Mouse (Mus musculus) thymus, postnatal 25 days (tissue): Measurements from ENCODE around the gene Tmem130.
"Not testable (repeated sequence)": the region's sequence is repeated elsewhere in the genome, so short reads cannot be mapped to it uniquely, and the experiment has no call there.

ENCODE experiments used
- DNase-seq: peaks from one replicate; pipeline ENCODE4 v3.0.0; 2022

The Tmem130 gene

DNA sequence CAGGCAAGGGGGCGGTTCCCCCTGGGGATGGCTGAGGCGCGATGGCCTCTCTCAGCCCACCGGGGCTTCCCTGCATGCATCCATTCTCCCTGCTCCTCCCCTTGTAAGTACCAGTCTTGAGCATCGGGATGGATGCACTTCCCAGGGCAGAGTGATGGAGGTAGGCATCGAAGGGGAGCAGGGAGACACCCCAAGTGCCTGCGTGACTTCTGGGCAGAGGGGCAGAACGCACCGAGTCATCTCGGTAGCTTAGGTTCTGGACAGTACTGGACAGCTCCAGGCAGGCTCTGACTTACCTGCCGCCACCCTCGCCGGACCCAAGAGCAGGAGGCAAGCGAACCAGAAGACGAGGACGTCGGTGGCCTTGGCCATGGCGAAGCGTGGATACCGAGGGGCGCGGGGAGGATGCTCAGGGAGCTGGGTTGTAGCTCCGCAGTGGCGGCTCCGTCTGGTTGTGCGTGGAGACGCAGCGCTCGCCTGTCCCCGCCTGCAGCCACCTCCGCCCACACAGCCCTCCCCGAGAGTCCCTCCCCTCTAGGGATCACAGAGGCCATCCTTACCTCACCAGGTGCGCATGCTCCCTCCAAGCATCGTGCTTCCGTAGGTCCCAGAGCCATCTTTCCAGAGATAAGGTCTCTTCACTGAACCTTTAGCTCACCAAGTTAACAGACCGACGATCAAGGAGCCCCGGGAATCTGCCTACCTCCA is at the start of gene Tmem130:
Gene Tmem130 (minus strand): TSS at position 658 of the 708 bp plus-strand sequence.
- DNase-seq: no peak

DNA sequence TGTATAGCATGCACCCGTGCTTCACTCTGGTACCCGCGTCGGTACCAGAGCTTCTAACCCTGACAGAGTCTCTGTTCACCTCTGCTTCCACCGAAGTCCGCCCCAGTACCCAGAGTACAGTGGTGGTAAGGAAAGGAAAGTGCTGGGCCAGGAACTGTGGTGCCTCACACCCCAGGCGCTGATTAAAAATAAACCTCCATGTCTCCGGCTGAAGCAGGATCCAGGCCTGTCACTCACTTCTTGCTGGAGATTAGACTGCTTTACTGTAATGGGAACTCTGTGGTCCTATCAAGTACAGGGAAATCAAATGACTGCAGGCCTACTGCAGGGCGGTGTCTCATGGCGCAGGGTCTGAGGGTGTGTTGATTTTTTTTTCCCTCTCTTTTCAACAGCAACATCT is 45.3 kb upstream of the Tmem130 start:
- no peak for DNase-seq

DNA sequence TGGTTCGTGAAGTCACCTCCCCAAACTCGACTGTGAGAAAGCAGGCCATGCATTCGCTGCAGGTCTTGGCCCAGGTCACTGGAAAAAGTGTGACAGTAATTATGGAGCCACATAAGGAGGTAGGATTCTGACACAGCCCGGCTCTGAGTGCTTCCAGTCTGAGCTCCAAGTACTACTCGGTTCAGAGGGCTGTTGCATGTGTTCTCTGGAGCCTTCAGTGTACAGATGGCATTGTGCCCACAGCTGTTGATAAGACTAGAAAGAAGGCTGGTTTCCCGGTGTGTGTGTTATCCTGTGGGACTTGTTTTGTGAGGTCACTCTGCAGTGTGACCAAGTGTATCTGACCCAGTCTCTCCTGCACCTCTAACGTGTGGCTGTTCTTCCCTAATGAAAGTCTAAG is 42.6 kb upstream of the Tmem130 start:
- DNase-seq: no peak

DNA sequence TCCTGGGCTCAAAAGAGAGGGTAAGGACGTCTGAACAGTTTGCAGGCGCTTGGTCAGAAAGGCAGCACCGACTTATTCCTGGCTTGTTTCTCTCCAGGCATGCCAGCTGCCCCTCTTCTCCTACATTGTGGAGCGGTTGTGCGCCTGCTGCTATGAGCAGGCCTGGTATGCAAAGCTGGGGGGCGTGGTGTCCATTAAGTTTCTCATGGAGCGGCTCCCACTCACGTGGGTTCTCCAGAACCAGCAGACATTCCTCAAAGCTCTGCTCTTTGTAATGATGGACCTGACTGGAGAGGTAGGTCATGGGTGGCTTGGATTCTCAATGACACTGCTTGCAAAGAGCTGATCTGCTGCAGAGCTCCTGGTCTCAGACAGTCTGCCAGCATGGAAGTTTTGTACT is 41.4 kb upstream of the Tmem130 start:
- no peak for DNase-seq

DNA sequence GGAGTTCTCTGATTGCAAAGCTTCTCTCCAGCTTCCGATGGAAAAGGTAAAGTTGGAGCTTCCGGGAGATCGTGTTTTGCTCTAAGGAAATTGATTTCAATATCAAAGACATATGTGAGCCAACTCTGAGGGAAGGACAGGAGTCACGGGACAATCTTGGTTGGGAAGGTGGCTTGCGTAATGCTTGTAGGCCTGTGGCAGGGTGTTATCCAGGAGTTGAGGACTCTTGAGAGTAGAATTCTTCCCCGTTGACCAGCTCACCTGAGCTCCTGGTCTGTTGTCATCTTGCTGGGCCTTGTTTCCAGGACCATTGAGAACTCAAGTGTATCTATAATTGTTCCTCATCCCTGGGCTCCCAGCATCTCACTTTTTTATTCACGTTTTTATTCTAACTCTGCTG is 35.5 kb upstream of the Tmem130 start:
- DNase-seq: no peak

DNA sequence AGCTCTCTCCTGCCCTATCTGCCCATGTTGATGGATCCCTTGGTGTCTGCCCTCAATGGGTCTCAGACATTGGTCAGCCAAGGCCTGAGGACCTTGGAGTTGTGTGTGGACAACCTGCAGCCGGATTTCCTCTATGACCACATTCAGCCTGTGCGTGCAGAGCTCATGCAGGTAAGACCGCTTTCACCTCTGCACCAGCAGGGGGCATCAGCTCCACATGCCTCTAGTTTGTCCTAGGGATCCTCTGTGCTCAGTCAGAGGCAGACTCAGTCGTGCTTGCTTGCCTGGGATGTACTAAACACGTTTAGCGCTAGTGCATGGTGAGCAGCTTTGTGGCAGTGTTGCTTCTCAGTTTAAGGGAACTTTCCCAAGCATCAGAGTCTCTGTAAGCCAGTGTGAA is 33.1 kb upstream of the Tmem130 start:
- DNase-seq: peak; percentile 18

DNA sequence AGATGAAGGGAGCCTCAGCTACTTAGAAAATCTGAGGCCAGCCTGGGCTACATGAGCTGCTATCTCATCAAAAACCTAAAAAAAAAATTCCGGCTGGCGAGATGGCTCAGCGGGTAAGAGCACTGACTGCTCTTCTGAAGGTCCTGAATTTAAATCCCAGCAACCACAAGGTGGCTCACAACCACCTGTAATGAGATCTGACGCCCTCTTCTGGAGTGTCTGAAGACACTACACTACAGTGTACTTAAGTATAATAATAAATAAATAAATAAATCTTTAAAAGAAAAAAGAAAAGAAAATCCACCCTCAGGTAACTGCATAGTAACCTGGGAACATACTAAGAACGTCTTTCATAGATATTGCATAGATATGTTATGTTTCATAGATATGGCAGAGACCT is 31.8 kb upstream of the Tmem130 start:
- no peak for DNase-seq

DNA sequence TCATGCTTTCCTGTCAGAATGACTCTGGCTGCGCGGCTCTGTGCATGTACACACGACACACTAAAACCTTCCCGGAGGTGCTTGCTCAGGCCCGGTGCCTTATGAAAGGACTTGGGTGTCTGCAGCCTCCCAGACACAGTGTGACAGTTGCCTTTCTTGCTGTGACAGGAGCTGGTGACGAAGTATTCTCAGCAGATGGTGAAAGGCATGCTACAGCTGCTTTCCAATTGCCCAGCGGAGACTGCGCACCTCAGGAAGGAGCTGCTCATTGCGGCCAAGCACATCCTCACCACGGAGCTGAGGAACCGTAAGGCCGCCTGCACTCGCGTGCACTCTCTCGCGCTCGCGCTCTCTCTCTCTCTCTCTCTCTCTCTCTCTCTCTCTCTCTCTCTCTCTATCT is 24.8 kb upstream of the Tmem130 start:
- DNase-seq: no peak

DNA sequence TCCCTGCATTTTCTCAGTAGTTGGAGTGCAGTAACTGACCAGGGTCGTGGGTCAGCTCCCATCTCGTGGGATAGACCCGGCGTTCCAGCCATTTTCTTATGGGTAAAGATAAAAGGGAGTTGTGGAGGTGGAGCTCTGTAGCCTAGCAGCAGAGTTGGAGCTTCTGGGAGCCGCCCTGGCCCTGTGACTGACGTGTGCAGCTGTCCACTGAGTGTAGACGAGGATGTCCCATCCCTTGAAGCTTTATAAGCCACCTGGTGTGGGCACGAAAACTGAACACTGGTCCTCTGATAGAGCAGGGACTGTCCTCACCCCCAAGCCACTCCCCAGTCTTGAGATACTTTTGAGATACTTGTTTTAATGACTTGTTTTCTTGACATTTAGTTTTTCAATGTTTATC is 19.0 kb upstream of the Tmem130 start:
- no peak for DNase-seq

DNA sequence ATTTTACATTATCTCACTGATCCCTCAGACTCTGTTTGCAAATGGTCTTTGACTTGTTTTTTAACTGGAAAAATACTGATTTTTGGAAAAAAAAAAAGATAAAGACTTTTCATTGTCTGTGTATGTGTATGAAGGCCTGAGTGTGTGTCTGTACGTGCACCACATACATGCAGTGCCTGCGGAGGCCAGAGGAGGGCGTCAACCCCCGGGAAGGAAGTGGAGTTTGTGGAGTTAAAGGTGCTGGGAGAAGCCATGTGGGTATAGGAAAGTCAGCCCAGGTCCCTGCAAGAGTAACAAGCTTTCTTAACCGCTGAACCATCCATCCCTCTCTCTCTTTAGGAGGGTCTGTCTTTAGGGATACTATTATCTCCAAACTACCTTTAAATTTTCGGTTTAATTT is 11.6 kb upstream of the Tmem130 start:
- no peak for DNase-seq

DNA sequence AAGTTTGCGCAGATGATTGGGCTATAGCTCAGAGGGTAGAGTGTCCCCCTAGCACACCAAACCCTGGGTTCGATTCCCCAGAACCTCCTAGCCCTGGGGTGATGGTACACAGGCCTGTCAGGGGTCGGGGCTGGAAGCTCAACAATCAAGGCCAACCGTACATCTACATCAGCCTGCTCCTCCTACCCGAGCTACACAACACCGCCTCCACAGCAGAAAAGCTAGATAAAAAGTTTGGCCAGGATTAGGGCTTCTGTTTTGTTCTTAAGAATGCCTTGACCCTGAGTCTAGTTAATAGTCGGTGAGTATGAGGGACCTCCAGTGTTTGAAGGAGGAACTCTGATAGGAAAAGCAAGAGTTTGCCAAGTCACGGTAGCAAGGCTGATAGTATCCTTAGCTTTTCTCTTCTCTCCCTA is 7.5 kb upstream of the Tmem130 start:
- no peak for DNase-seq

DNA sequence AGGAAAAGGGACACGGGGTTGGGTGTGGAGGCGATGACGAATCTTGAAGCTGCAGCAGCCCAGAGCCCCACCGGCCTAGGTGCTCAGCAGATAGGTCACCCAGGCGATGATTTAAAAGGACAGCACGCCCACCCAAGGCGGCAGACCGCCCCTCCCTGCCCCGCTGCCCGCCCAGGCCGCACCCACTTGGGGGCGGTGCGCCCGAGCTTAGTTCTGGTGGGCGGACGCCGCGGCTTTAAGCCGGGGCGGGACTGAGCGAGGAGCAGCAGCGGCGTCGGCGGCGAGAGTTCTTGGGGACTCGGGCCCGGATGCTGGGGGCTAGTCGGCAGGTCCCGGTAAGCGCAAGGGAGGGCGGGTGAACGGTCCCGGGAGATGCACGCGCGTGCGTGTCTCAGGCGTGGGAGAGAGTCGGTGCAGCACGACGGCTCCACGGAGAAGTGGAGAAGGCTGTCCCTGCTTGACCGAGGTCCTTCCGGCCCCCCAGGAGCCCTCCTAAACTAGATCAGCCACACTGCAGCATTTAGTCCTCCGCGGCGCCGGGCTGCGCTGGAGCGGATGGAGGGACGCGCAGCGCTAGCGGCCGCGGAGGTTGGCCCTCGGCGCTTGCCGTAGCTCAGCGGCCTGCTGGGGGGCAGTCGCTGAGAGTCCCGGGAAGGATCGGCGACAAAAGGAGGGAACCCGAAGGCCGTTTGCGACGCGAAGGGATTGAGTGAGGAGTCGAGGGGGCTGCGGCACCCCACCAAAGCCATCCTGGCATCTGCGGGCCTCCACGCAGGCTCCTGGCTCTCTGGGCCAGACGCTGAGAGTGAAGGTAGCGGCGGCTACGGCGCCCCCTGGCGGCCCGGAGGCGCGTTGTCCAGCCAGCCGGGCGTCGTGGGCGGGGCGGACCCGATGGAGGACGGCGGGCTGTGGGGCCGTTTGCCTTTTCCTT is 6.6 kb upstream of the Tmem130 start:
- DNase-seq: peak; percentile 93

DNA sequence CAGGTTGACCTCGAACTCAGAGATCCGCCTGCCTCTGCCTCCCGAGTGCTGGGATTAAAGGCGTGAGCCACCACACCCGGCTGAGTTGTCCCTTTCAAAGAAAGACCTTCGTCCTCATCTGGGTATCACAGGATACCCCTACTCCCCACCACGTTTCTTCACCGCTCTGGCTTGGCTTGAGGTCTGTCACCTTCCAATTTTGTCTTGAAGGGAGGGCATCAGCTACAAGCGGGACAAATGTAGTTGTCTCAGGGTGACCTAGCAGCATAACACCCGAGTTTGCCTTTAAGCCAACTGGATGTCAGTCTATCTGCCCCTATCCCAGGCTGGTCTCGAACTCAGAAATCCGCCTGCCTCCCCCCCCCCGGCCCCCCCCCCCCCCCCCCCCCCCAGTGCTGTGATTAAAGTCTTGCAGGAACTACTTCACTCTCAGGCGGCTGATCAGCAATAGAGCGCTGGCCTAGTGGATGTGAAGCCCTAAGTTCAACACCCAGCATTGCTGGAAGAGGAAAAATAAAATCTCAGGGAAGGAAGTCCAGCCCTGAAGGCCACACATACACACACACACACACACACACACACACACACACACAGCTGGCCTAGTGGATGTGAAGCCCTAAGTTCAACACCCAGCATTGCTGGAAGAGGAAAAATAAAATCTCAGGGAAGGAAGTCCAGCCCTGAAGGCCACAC is 5.6 kb upstream of the Tmem130 start, which contains the start of gene Trrap:
Gene Trrap (plus strand): TSS at position 627 of the 693 bp plus-strand sequence.
- not testable (repeated sequence) for DNase-seq

DNA sequence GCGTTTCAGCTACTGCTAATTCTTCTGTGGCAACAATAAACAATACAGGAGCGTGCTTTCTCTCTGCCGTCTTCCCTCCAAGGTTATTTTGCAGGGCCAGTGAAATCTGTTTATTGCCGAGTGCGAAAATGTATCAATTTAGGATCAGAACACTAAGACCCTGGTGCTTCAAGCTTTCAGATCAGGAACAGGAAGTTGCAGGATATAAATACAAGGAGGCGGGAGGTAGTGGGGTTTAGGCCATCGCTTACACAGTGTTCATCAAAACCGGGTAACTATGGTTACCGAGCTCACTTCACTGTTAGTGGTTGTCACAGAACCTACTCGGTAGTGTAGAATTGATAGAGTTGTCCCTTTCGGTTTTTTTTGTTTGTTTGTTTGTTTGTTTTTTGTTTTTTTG is 5.0 kb upstream of the Tmem130 start:
- DNase-seq: no peak

DNA sequence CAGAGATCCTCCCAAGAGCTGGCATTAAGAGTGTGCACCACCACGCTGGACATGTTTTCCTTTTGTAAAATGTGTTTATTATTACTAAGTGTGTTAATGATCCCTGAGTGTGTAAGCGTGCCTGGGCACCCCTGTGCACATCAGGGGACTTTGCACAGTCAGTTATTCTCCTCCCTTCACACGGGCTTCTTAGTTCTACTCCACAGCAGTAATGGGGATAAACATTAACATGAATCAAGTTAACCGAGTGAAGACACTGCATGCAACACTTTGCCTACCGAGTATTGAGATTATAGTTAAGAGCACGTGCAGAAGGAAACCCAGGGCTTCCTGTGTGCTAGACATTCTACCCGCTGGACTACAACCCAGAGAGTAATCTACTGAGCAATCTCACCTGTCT is 4.4 kb upstream of the Tmem130 start:
- DNase-seq: no peak

DNA sequence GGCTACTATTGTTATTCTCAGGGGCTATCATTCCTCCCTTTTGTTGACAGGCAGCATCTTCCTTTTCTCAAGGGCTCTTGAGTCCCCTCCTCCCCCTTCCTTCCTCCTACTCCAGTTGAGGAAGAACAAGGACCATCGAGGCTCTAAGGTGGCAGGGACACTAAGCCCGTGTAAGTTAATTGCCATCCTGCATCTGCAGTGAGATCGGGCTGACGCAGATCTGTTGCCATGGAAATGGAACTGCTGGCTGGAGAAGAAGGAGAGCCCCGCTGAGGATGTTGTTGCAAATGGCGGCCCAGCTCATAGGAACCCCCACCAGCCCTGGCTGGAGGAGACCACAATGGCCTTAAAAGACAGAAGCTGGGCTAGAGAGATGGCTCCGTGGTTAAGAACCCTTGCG is 3.2 kb downstream of the Tmem130 start:
- no peak for DNase-seq

DNA sequence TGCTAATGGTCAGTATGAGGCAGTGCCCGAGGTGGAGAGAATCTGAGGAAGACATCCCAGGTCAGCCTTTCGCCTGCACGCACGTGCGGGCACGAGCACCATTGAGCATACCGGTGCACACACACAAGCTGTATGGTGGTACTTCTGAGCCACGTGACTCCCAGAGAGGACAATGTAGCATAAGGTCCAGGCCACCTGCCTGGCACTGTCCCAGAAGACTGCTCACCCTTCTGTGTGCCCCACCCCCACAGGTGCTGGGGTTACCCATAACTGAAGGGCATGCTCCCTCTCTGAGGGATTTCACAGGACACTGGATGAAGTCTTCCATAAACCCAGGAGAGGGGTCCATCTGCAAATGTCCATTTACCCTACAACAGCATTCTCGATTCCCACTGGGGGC is 4.2 kb downstream of the Tmem130 start:
- DNase-seq: no peak

DNA sequence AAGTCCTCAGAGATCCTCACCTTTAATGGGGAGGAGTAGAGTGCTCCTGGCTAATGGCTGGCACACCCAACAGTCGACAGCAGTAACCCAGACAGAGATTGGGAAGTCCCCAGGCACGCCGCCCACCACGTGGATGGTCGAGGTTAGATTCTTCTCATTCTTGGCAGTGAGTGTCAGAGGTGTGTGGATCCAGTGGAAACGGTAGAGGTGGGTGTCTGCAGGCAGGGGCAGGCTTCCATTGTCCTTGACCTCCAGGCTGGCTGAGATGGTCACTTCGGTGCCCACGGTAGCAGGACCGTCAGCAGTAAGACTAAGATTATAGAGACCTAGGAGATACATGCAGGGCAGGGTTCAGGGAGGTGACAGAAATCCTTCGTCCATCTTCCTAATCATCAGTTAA is 6.4 kb downstream of the Tmem130 start:
- DNase-seq: no peak

DNA sequence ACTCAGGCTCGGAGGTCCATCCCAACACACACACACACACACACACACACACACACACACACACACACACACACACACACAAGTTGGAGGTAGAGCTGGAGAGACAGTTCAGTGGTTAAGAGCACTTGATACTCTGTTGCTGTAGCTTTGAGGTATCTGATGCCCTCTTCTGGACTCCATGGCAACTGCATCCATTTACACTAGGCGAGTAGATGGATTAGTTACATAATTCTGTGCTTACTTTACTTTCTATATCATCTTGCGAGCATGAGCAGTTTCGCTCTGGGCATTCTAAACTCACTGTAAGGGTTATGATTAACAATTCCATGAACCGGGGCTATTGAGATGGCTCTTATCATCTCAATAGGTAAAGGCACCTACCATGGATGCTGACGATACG is 8.6 kb downstream of the Tmem130 start:
- DNase-seq: peak; percentile 54

DNA sequence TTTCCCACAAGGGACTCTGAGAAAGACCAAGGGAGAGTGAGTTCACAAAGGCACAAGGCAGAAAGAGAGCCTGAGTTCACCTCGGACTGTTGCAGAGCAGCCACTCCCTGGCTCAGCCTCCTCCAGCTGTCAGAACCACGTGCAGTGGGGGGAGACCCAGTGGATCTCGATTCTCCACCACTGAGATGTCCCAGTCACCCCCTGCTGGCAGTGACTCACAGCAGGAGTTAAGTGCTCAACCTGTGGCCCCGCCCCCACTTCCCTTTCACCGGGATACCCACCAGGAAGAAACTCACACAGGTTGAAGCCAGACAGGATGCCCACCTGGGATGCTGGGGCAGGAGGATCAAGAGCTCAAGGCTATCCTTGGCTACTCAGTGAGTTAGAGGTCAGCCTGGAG is 9.2 kb downstream of the Tmem130 start:
- peak; percentile 36 for DNase-seq

DNA sequence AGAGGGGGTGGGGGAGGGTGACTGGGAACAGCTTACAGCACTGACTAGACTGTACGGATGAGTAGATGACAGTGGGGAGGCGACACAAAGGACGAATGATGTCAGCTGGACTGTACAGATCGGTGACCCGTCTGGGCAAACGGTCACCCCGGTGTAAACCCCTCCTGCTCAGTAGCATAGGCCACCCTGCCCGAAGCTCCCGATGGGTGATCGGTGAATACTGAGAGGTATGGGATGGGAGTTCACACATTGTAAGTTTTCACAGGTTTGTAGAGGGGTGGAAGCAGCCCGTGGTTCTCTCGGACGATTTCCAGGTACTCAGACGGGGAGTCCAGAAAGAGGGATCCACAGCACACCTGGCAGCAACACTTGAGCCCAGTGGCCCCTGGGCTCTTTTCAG is 24.5 kb downstream of the Tmem130 start:
- DNase-seq: no peak

DNA sequence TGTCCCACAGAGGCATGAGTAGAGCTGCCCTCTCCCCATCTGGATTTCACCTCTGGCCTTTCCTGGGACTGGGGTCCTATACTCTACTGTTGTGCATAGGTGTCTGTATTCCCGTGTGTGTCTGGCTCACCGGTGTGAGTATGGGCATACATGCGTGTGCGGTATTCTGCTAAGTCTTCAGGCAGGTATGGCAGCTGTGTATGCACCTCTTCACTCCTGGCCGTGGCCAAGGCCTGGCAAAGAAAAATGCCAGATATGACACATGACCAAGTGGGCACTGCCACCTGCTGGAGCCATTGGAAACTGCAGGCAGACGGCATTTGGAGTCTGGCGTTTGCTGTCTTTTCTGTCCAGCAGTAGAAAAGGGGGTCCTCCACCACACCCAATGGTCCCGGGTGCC is 26.7 kb downstream of the Tmem130 start:
- DNase-seq: peak; percentile 57

DNA sequence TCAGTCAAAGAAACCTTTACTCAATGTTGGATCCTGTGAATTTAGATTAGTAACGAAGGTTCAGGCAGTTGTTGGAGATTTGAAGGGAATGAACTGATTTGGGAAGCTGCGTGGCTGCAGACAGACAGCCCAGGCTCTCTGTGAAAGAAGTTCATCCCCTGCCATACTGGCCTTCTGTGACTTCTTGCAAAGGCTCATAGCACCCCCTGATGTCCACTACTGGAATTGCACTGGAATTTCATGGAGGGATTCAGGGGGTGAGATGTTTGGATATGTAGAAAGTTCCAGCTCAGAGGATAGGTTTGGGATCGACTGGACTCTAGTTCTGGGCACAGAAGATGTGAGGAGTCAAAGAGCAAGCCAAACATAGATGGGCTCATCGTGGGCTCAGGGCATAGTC is 27.7 kb downstream of the Tmem130 start:
- peak; percentile 23 for DNase-seq

DNA sequence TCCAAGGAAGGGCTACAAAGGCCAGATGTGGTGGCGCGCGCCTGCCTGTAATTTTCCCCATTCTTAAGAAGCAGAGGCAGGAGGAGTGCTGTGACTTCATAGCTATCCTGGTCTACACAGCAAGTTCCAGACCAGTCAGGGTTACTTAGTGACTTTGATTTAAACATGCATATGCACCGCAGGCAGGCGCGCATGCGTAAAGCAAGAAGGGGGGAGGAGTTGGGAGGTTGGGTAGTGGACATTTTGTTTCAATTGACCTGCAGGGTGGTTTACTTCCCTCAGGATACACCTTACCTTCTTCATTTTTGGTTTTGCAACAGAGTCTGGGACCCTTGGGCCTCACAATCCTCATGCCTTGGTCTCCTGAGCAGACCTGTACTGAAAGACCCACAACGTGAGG is 32.4 kb downstream of the Tmem130 start:
- DNase-seq: no peak
